Mouse (Mus musculus): ENCODE data around the gene Cd300a. TPM values are rescaled to one million over a fixed set of nuclear protein-coding genes. Genes with fewer than 3 reads are reported as not detected.

Gene Cd300a
- polyA plus RNA-seq (2016; fragmentation: Nextera tagmentation; extraction: Ambion mirVana): 0.42 and 1.3 TPM in 2 replicates

GRCm38 (mm10) chr11:114889991-114890518 lies at the start of gene Cd300a:
Cd300a (plus strand) TSS chr11:114890041.
- DNase-seq (ENCODE audit: extremely low spot score, low spot score): no peak
- 0 out of 2 replicates have a peak within 1 kb of the TSS, but pooled peaks have one; percentile 2 for H3K27ac ChIP-seq
- H3K9me3 ChIP-seq: no peaks in the 10 kb centered on the region
- peaks cover 8% of the 10 kb centered on the region; the same call in 1 of the 2 replicates for H3K4me1 ChIP-seq
- WGBS: 75% methylated on average over 18 of the region's 18 CpGs
- no peak within 1 kb of the TSS for H3K4me3 ChIP-seq
- no peaks in the 10 kb centered on the region for H3K27me3 ChIP-seq (ENCODE audit: poor library complexity, severe bottlenecking)
- H3K36me3 ChIP-seq (replicated peaks): no peaks in the 10 kb centered on the region

- 3% methylated on average over 8 of the region's 8 CpGs for WGBS
- Histone ChIP-seq H3K4me1 (peaks cover 35% of the 10 kb centered on the region), H3K27me3 (ENCODE audit: poor library complexity, severe bottlenecking) (peaks cover 9% of the 10 kb centered on the region), H3K9me3 (peaks cover 9% of the 10 kb centered on the region; the same call in 1 of the 2 replicates), H3K27ac (peak overlapping the region; percentile 83), H3K36me3 (replicated peaks) (no peaks in the 10 kb centered on the region), H3K4me3 (peak overlapping the region; percentile 24)
- DNase-seq (ENCODE audit: extremely low spot score, low spot score): peak; percentile 45
Measured at GRCm38 (mm10) chr11:114843818-114844463, 45.9 kb upstream of the Cd300a start.

- H3K4me1 ChIP-seq: peaks cover 42% of the 10 kb centered on the region
- DNase-seq (ENCODE audit: extremely low spot score, low spot score): no peak
- H3K36me3 ChIP-seq (replicated peaks): no peaks in the 10 kb centered on the region
- peaks cover 9% of the 10 kb centered on the region; the same call in 1 of the 2 replicates for H3K9me3 ChIP-seq
- H3K27ac ChIP-seq: peak overlapping the region; percentile 83
- H3K4me3 ChIP-seq: peak overlapping the region; percentile 24
- peaks cover 16% of the 10 kb centered on the region for H3K27me3 ChIP-seq (ENCODE audit: poor library complexity, severe bottlenecking)
- whole genome bisulfite sequencing: 67% methylated on average over 7 of the region's 7 CpGs
Measured at GRCm38 (mm10) chr11:114844464-114845220, 45.2 kb upstream of the Cd300a start.

GRCm38 (mm10) chr11:114846336-114846735 lies 43.5 kb upstream of the Cd300a start:
- peaks cover 59% of the 10 kb centered on the region for H3K4me1 ChIP-seq
- no peaks in the 10 kb centered on the region for H3K36me3 ChIP-seq (replicated peaks)
- peaks cover 7% of the 10 kb centered on the region; the same call in 1 of the 2 replicates for H3K9me3 ChIP-seq
- peaks cover 33% of the 10 kb centered on the region for H3K27me3 ChIP-seq (ENCODE audit: poor library complexity, severe bottlenecking)
- DNase-seq (ENCODE audit: extremely low spot score, low spot score): no peak
- 72% methylated on average over 4 of the region's 4 CpGs for WGBS
- no peak overlapping the region for H3K27ac ChIP-seq
- no peak overlapping the region for H3K4me3 ChIP-seq

GRCm38 (mm10) chr11:114847008-114847407 lies 42.8 kb upstream of the Cd300a start:
- no peak for DNase-seq (ENCODE audit: extremely low spot score, low spot score)
- 83% methylated on average over 5 of the region's 5 CpGs for WGBS
- Histone ChIP-seq H3K4me3 (no peak overlapping the region), H3K27me3 (ENCODE audit: poor library complexity, severe bottlenecking) (peaks cover 40% of the 10 kb centered on the region), H3K27ac (no peak overlapping the region), H3K9me3 (0 out of 2 replicates have a peak, but pooled peaks cover under 1% of the 10 kb centered on the region), H3K36me3 (replicated peaks) (no peaks in the 10 kb centered on the region), H3K4me1 (peaks cover 66% of the 10 kb centered on the region)

GRCm38 (mm10) chr11:114849572-114849971 lies 40.3 kb upstream of the Cd300a start:
- H3K27ac ChIP-seq: peak overlapping the region; percentile 51; the same call in 1 of the 2 replicates
- no peak for DNase-seq (ENCODE audit: extremely low spot score, low spot score)
- H3K4me1 ChIP-seq: peaks cover 71% of the 10 kb centered on the region
- H3K4me3 ChIP-seq: no peak overlapping the region
- H3K27me3 ChIP-seq (ENCODE audit: poor library complexity, severe bottlenecking): peaks cover 66% of the 10 kb centered on the region
- no peaks in the 10 kb centered on the region for H3K36me3 ChIP-seq (replicated peaks)
- no peaks in the 10 kb centered on the region for H3K9me3 ChIP-seq
- 5% methylated on average over 2 of the region's 2 CpGs for WGBS

- Histone ChIP-seq H3K27me3 (ENCODE audit: poor library complexity, severe bottlenecking) (peaks cover 70% of the 10 kb centered on the region), H3K4me3 (peak overlapping the region; percentile 78), H3K4me1 (peaks cover 69% of the 10 kb centered on the region), H3K36me3 (replicated peaks) (no peaks in the 10 kb centered on the region), H3K9me3 (no peaks in the 10 kb centered on the region), H3K27ac (no peak overlapping the region; the same call in 1 of the 2 replicates)
- WGBS: 10% methylated on average over 5 of the region's 5 CpGs
- DNase-seq (ENCODE audit: extremely low spot score, low spot score): no peak
Measured at GRCm38 (mm10) chr11:114850066-114850451, 39.8 kb upstream of the Cd300a start.

GRCm38 (mm10) chr11:114850452-114851268 lies 39.2 kb upstream of the Cd300a start, which contains the start of gene Gprc5c:
Gprc5c (plus strand) TSS chr11:114851152.
- Histone ChIP-seq H3K9me3 (no peaks in the 10 kb centered on the region), H3K4me3 (peak within 1 kb of the TSS; percentile 78), H3K27me3 (ENCODE audit: poor library complexity, severe bottlenecking) (peaks cover 70% of the 10 kb centered on the region), H3K27ac (peak within 1 kb of the TSS; percentile 89), H3K36me3 (replicated peaks) (no peaks in the 10 kb centered on the region), H3K4me1 (peaks cover 64% of the 10 kb centered on the region)
- under 1% methylated on average over 36 of the region's 43 CpGs for WGBS
- DNase-seq (ENCODE audit: extremely low spot score, low spot score): peak; percentile 57

GRCm38 (mm10) chr11:114851269-114851607 lies 38.6 kb upstream of the Cd300a start:
- Histone ChIP-seq H3K27ac (peak overlapping the region; percentile 89), H3K36me3 (replicated peaks) (no peaks in the 10 kb centered on the region), H3K27me3 (ENCODE audit: poor library complexity, severe bottlenecking) (peaks cover 69% of the 10 kb centered on the region), H3K9me3 (no peaks in the 10 kb centered on the region), H3K4me1 (peaks cover 63% of the 10 kb centered on the region), H3K4me3 (peak overlapping the region; percentile 78)
- 0% methylated on average over 27 of the region's 27 CpGs for WGBS
- peak; percentile 44 for DNase-seq (ENCODE audit: extremely low spot score, low spot score)

- H3K27ac ChIP-seq: peak overlapping the region; percentile 89
- H3K27me3 ChIP-seq (ENCODE audit: poor library complexity, severe bottlenecking): peaks cover 65% of the 10 kb centered on the region
- DNase-seq (ENCODE audit: extremely low spot score, low spot score): peak; percentile 65
- peaks cover 58% of the 10 kb centered on the region for H3K4me1 ChIP-seq
- under 1% methylated on average over 65 of the region's 65 CpGs for WGBS
- no peaks in the 10 kb centered on the region for H3K9me3 ChIP-seq
- H3K36me3 ChIP-seq (replicated peaks): no peaks in the 10 kb centered on the region
- H3K4me3 ChIP-seq: peak overlapping the region; percentile 78
Measured at GRCm38 (mm10) chr11:114851608-114852310, 38.1 kb upstream of the Cd300a start.

- DNase-seq (ENCODE audit: extremely low spot score, low spot score): peak; percentile 57
- no peaks in the 10 kb centered on the region for H3K36me3 ChIP-seq (replicated peaks)
- H3K27ac ChIP-seq: peak overlapping the region; percentile 89
- under 1% methylated on average over 40 of the region's 40 CpGs for whole genome bisulfite sequencing
- no peaks in the 10 kb centered on the region for H3K9me3 ChIP-seq
- peaks cover 52% of the 10 kb centered on the region for H3K4me1 ChIP-seq
- peak overlapping the region; percentile 78 for H3K4me3 ChIP-seq
- peaks cover 65% of the 10 kb centered on the region for H3K27me3 ChIP-seq (ENCODE audit: poor library complexity, severe bottlenecking)
Measured at GRCm38 (mm10) chr11:114852311-114853173, 37.3 kb upstream of the Cd300a start.
